Mouse (Mus musculus) stomach, postnatal 0 days (tissue): ENCODE data around the gene Btbd9.

Source experiments
- CTCF ChIP-seq: IDR thresholded peaks from 2 replicates; pipeline ENCODE4 v1.5.1; 2016; ENCODE audit warnings: antibody characterized with exemption, low read depth, mild to moderate bottlenecking, moderate library complexity
- EP300 ChIP-seq: optimal IDR thresholded peaks from 2 replicates; pipeline ENCODE3; 2016; ENCODE audit warnings: antibody characterized with exemption

GRCm38 (mm10) chr17:30280323-30281118 is 295.8 kb downstream of the Btbd9 start:
- no peak for TF ChIP-seq CTCF
- no peak for TF ChIP-seq EP300
